Mouse (Mus musculus): ENCODE results near the gene Net1. TPM values are rescaled to one million over a fixed set of nuclear protein-coding genes. Genes with fewer than 3 reads are reported as not detected.

Gene Net1
- polyA plus RNA-seq (2015; fragmentation: Nextera tagmentation; extraction: Ambion mirVana) = 14.1 and 17.1 TPM in 2 replicates

- H3K36me3 ChIP-seq = no peaks in the 10 kb centered on the region
- peak within 1 kb of the TSS; percentile 69 for H3K9ac ChIP-seq (replicated peaks)
- H3K4me1 ChIP-seq = peaks cover 8% of the 10 kb centered on the region; the same call in 1 of the 2 replicates
- peak within 1 kb of the TSS; percentile 85 for H3K4me3 ChIP-seq
- no peaks in the 10 kb centered on the region for H3K27me3 ChIP-seq
- H3K4me2 ChIP-seq (replicated peaks) = peak within 1 kb of the TSS; percentile 81
- under 1% methylated on average over 52 of the region's 52 CpGs for WGBS
- H3K9me3 ChIP-seq = no peaks in the 10 kb centered on the region
- H3K27ac ChIP-seq (replicated peaks) = peak within 1 kb of the TSS; percentile 63
- peak; percentile 99 for ATAC-seq (replicated peaks)
These were observed at the start of gene Net1, which contains the start of gene Tubal3 for GRCm38 (mm10) chr13:3917571-3918311. Gene Net1, minus strand, starts transcription at chr13:3918220. Gene Tubal3, plus strand, starts transcription at chr13:3918274.

- H3K4me3 ChIP-seq = no peak overlapping the region
- 83% methylated on average over 6 of the region's 6 CpGs for WGBS
- no peaks in the 10 kb centered on the region for H3K4me1 ChIP-seq
- H3K36me3 ChIP-seq = no peaks in the 10 kb centered on the region
- H3K27me3 ChIP-seq = no peaks in the 10 kb centered on the region
- H3K9me3 ChIP-seq = no peaks in the 10 kb centered on the region
- no peak overlapping the region for H3K9ac ChIP-seq (replicated peaks)
- ATAC-seq (replicated peaks) = no peak; the same call in 1 of the 2 replicates
- no peak overlapping the region for H3K27ac ChIP-seq (replicated peaks)
- no peak overlapping the region for H3K4me2 ChIP-seq (replicated peaks)
These were observed 33.3 kb upstream of the Net1 start for GRCm38 (mm10) chr13:3951198-3951914.

GRCm38 (mm10) chr13:3949477-3949876, 31.5 kb upstream of the Net1 start:
- ATAC-seq (replicated peaks) = no peak
- H3K27ac ChIP-seq (replicated peaks) = no peak overlapping the region
- 95% methylated on average over 4 of the region's 4 CpGs for WGBS

GRCm38 (mm10) chr13:3947267-3947666, 29.2 kb upstream of the Net1 start:
- no peaks in the 10 kb centered on the region for H3K27me3 ChIP-seq
- no peak overlapping the region for H3K9ac ChIP-seq (replicated peaks)
- H3K9me3 ChIP-seq = no peaks in the 10 kb centered on the region
- no peak overlapping the region for H3K4me3 ChIP-seq
- whole genome bisulfite sequencing = 93% methylated on average over 4 of the region's 4 CpGs
- H3K27ac ChIP-seq (replicated peaks) = no peak overlapping the region
- no peak overlapping the region for H3K4me2 ChIP-seq (replicated peaks)
- H3K4me1 ChIP-seq = no peaks in the 10 kb centered on the region
- H3K36me3 ChIP-seq = no peaks in the 10 kb centered on the region
- ATAC-seq (replicated peaks) = no peak

More at GRCm38 (mm10) chr13:3949477-3949876, 31.5 kb upstream of the Net1 start:
- no peaks in the 10 kb centered on the region for H3K27me3 ChIP-seq
- H3K9ac ChIP-seq (replicated peaks) = no peak overlapping the region
- no peaks in the 10 kb centered on the region for H3K36me3 ChIP-seq
- H3K4me2 ChIP-seq (replicated peaks) = no peak overlapping the region
- H3K9me3 ChIP-seq = no peaks in the 10 kb centered on the region
- H3K4me3 ChIP-seq = no peak overlapping the region
- no peaks in the 10 kb centered on the region for H3K4me1 ChIP-seq

GRCm38 (mm10) chr13:3945249-3945648, 27.2 kb upstream of the Net1 start, which contains the start of gene Ucn3:
Gene Ucn3, minus strand, starts transcription at chr13:3945349.
- H3K27me3 ChIP-seq = no peaks in the 10 kb centered on the region
- H3K9me3 ChIP-seq = no peaks in the 10 kb centered on the region
- H3K36me3 ChIP-seq = no peaks in the 10 kb centered on the region
- ATAC-seq (replicated peaks) = no peak
- no peak within 1 kb of the TSS for H3K4me2 ChIP-seq (replicated peaks)
- no peaks in the 10 kb centered on the region for H3K4me1 ChIP-seq
- 53% methylated on average over 2 of the region's 2 CpGs for WGBS
- H3K27ac ChIP-seq (replicated peaks) = no peak within 1 kb of the TSS
- H3K4me3 ChIP-seq = no peak within 1 kb of the TSS
- no peak within 1 kb of the TSS for H3K9ac ChIP-seq (replicated peaks)

DNA sequence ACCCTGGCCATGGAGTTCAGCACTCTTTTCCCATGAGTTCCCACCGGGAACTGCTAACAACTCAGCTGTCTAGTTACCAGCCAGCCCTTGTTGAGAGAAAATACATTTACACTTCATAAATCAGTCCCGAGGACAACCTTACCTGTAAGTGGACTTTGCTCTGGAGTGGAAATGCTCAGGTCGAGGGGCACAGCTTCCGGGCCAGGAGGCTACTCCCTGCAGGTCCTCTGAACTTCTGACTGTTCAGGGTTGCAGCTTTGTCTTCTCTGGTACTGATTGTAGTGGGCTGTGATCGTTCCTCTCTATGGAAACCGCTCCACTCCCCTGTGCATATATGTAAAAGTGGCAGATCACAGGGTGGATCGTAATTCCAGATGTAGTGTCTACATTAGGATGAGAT, 26.7 kb upstream of the Net1 start:
- H3K4me3 ChIP-seq = no peak overlapping the region
- no peak overlapping the region for H3K4me2 ChIP-seq (replicated peaks)
- H3K9me3 ChIP-seq = no peaks in the 10 kb centered on the region

DNA sequence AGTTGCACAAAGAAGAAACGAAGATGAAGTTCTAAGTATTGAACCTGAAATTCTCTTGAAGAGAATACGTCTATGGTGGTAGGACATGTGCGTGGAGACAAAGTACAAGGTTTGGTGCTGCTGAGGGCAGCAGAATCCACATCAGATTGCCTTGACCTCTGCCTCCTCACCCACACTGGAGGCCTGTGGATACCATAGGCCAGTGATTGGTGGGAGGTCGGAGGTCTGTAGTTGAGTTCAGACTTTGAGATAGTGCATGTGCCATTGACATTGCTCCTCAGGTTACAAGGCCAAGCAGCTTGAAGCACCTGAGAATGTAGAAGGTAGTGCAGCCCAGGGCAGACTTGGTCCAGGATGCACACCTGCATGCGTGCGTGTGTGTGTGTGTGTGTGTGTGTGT, 8.0 kb upstream of the Net1 start:
- Histone ChIP-seq H3K27me3 (no peaks in the 10 kb centered on the region), H3K36me3 (no peaks in the 10 kb centered on the region), H3K9ac (replicated peaks) (no peak overlapping the region), H3K4me2 (replicated peaks) (no peak overlapping the region), H3K4me3 (no peak overlapping the region), H3K4me1 (no peaks in the 10 kb centered on the region), H3K27ac (replicated peaks) (no peak overlapping the region), H3K9me3 (no peaks in the 10 kb centered on the region)
- WGBS = 91% methylated on average over 6 of the region's 6 CpGs
- ATAC-seq (replicated peaks) = no peak

More for the DNA sequence above, 26.7 kb upstream of the Net1 start:
- Histone ChIP-seq H3K27me3 (no peaks in the 10 kb centered on the region), H3K4me1 (no peaks in the 10 kb centered on the region), H3K27ac (replicated peaks) (no peak overlapping the region), H3K9ac (replicated peaks) (no peak overlapping the region), H3K36me3 (no peaks in the 10 kb centered on the region)
- ATAC-seq (replicated peaks) = no peak
- WGBS = 85% methylated on average over 7 of the region's 7 CpGs

GRCm38 (mm10) chr13:3925632-3926031, 7.6 kb upstream of the Net1 start:
- no peaks in the 10 kb centered on the region for H3K36me3 ChIP-seq
- no peak overlapping the region for H3K27ac ChIP-seq (replicated peaks)

DNA sequence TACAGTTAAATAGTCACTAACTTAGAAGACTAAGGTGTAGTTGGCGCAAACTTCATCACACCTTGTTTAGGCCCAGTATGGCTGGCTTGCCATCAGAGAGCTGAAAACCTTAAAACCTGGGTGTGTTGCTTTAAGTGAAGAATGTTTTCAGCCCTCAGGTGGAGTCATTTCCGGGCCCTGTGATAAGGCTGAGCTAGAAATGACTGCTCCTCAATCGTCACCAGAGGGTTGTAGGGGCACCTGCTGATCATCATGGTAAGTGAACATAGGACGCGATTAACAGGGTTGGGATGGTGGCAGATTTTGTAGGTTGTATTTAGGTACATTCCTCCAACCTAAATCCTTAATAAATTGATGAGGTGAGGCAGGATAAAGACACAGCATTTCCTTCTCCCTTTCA, 6.5 kb upstream of the Net1 start:
- Histone ChIP-seq H3K9ac (replicated peaks) (no peak overlapping the region), H3K27me3 (no peaks in the 10 kb centered on the region), H3K9me3 (no peaks in the 10 kb centered on the region), H3K4me1 (no peaks in the 10 kb centered on the region), H3K36me3 (no peaks in the 10 kb centered on the region), H3K27ac (replicated peaks) (no peak overlapping the region), H3K4me3 (no peak overlapping the region), H3K4me2 (replicated peaks) (no peak overlapping the region)
- 89% methylated on average over 5 of the region's 5 CpGs for WGBS
- no peak for ATAC-seq (replicated peaks)

More at GRCm38 (mm10) chr13:3925632-3926031, 7.6 kb upstream of the Net1 start:
- WGBS = 89% methylated on average over 6 of the region's 6 CpGs
- Histone ChIP-seq H3K4me2 (replicated peaks) (no peak overlapping the region), H3K27me3 (no peaks in the 10 kb centered on the region), H3K9me3 (no peaks in the 10 kb centered on the region), H3K9ac (replicated peaks) (no peak overlapping the region), H3K4me3 (no peak overlapping the region), H3K4me1 (no peaks in the 10 kb centered on the region)
- ATAC-seq (replicated peaks) = no peak

DNA sequence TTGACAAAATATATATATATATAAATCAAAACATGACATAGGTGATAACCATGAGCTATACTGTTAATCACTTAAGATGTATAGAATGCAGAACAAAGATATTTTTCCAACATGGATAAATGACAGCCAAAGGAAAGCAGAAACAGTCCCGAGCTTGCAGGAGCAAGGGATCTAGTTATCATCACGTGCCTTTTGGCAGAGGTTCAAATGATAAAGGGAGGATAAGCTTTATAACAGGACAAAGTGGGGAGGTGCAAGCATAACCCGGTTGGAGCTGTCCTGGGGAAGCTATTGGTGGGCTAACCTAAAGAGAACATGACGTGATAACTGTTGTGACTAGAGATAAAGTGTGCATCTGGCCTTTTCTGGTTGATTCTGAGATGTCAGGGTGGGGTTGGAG, 4.5 kb downstream of the Net1 start:
- H3K36me3 ChIP-seq = no peaks in the 10 kb centered on the region
- H3K9ac ChIP-seq (replicated peaks) = no peak overlapping the region
- no peaks in the 10 kb centered on the region for H3K9me3 ChIP-seq
- no peak overlapping the region for H3K4me2 ChIP-seq (replicated peaks)
- H3K27me3 ChIP-seq = no peaks in the 10 kb centered on the region
- H3K4me1 ChIP-seq = peaks cover 8% of the 10 kb centered on the region; the same call in 1 of the 2 replicates
- no peak overlapping the region for H3K4me3 ChIP-seq
- WGBS = 84% methylated on average over 4 of the region's 4 CpGs
- ATAC-seq (replicated peaks) = no peak
- no peak overlapping the region for H3K27ac ChIP-seq (replicated peaks)

GRCm38 (mm10) chr13:3910356-3910755, 7.7 kb downstream of the Net1 start:
- Histone ChIP-seq H3K4me3 (no peak overlapping the region), H3K36me3 (no peaks in the 10 kb centered on the region), H3K4me2 (replicated peaks) (no peak overlapping the region), H3K4me1 (no peaks in the 10 kb centered on the region), H3K27ac (replicated peaks) (no peak overlapping the region), H3K27me3 (no peaks in the 10 kb centered on the region), H3K9ac (replicated peaks) (no peak overlapping the region), H3K9me3 (no peaks in the 10 kb centered on the region)
- ATAC-seq (replicated peaks) = no peak
- 88% methylated on average over 5 of the region's 5 CpGs for WGBS

- Histone ChIP-seq H3K9ac (replicated peaks) (no peak overlapping the region), H3K9me3 (no peaks in the 10 kb centered on the region), H3K4me1 (no peaks in the 10 kb centered on the region), H3K4me2 (replicated peaks) (no peak overlapping the region), H3K4me3 (no peak overlapping the region), H3K27me3 (no peaks in the 10 kb centered on the region), H3K36me3 (no peaks in the 10 kb centered on the region), H3K27ac (replicated peaks) (no peak overlapping the region)
- 89% methylated on average over 4 of the region's 4 CpGs for WGBS
- no peak for ATAC-seq (replicated peaks)
These were observed 9.8 kb downstream of the Net1 start for GRCm38 (mm10) chr13:3908262-3908661.

Measured in forebrain, embryonic 15.5 days (tissue).